Mouse (Mus musculus): ENCODE data around the gene Cryab.

The Cryab gene

GRCm38 (mm10) chr9:50742261-50742660 lies 8.9 kb upstream of the Cryab start:
- no peak for DNase-seq (ENCODE audit: low spot score in 2 of 2)

GRCm38 (mm10) chr9:50742744-50743143 lies 8.4 kb upstream of the Cryab start:
- DNase-seq (ENCODE audit: low spot score in 2 of 2), result no peak

GRCm38 (mm10) chr9:50745806-50746205 lies 5.3 kb upstream of the Cryab start:
- DNase-seq (ENCODE audit: low spot score in 2 of 2), result no peak

GRCm38 (mm10) chr9:50746214-50746677 lies 4.9 kb upstream of the Cryab start, which contains the start of gene 2310030G06Rik:
TSS of gene 2310030G06Rik (minus strand) at chr9:50746536.
- no peak for DNase-seq (ENCODE audit: low spot score in 2 of 2)

- DNase-seq (ENCODE audit: low spot score in 2 of 2), result no peak
These were observed 419 bp upstream of the Cryab start for GRCm38 (mm10) chr9:50750706-50751105.

- no peak for DNase-seq (ENCODE audit: low spot score in 2 of 2)
These were observed 1.0 kb downstream of the Cryab start, which contains the start of gene Hspb2 for GRCm38 (mm10) chr9:50752054-50752602. TSS of gene Hspb2 (minus strand) at chr9:50752354.

- DNase-seq (ENCODE audit: low spot score in 2 of 2), result peak in 1 of 2 experiments; percentile 46
These were observed 1.9 kb downstream of the Cryab start for GRCm38 (mm10) chr9:50752784-50753615.

GRCm38 (mm10) chr9:50753947-50754346 lies 2.8 kb downstream of the Cryab start:
- DNase-seq (ENCODE audit: low spot score in 2 of 2), result no peak

- no peak for DNase-seq (ENCODE audit: low spot score in 2 of 2)
These were observed 5.6 kb downstream of the Cryab start for GRCm38 (mm10) chr9:50756711-50757110.

- DNase-seq (ENCODE audit: low spot score in 2 of 2), result no peak
These were observed 10.6 kb downstream of the Cryab start for GRCm38 (mm10) chr9:50761520-50762243.

- no peak for DNase-seq (ENCODE audit: low spot score in 2 of 2)
These were observed 12.2 kb downstream of the Cryab start for GRCm38 (mm10) chr9:50763331-50763730.

GRCm38 (mm10) chr9:50767531-50768106 lies 16.5 kb downstream of the Cryab start:
- DNase-seq (ENCODE audit: low spot score in 2 of 2), result no peak

GRCm38 (mm10) chr9:50768107-50769002 lies 17.2 kb downstream of the Cryab start, which contains the start of gene Fdxacb1:
TSS of gene Fdxacb1 (plus strand) at chr9:50768236.
- DNase-seq (ENCODE audit: low spot score in 2 of 2), result peak; percentile 96 to 97

GRCm38 (mm10) chr9:50770011-50770410 lies 18.9 kb downstream of the Cryab start:
- DNase-seq (ENCODE audit: low spot score in 2 of 2), result no peak

- DNase-seq (ENCODE audit: low spot score in 2 of 2), result no peak
These were observed 22.9 kb downstream of the Cryab start for GRCm38 (mm10) chr9:50774026-50774462.

GRCm38 (mm10) chr9:50774991-50775612 lies 24.0 kb downstream of the Cryab start, which contains the start of the genes Alg9 and 1110032A03Rik:
TSS of gene Alg9 (plus strand) at chr9:50775019.
TSS of gene 1110032A03Rik (minus strand) at chr9:50775520.
- DNase-seq (ENCODE audit: low spot score in 2 of 2), result peak; percentile 88 to 94

GRCm38 (mm10) chr9:50775662-50776126 lies 24.6 kb downstream of the Cryab start:
- DNase-seq (ENCODE audit: low spot score in 2 of 2), result no peak

- DNase-seq (ENCODE audit: low spot score in 2 of 2), result no peak
These were observed 25.1 kb downstream of the Cryab start for GRCm38 (mm10) chr9:50776162-50776760.

- DNase-seq (ENCODE audit: low spot score in 2 of 2), result peak in 1 of 2 experiments; percentile 34
These were observed 31.0 kb downstream of the Cryab start for GRCm38 (mm10) chr9:50782155-50782554.

All from cerebellum, postnatal 4 days (tissue).